ENCODE assay signal across 9 mouse cellular contexts in genomic region chr17:63803599-63803998, GRCm38 (mm10). TPM values are rescaled to one million over a fixed set of nuclear protein-coding genes. Genes with fewer than 3 reads are reported as not detected.
A peak's percentile ranks its signal among the peaks of the same experiment; 100 is the strongest.
DNase-seq lines count a peak whose midpoint lies in the region; TF ChIP-seq lines count a peak whose summit lies in the region.
"Had no signal": no experiment of that assay in that cellular context is flagged by ENCODE, and none has a peak within 500 bp of the region (broad histone marks: within the 10 kb centered on the region; RNA-seq: fewer than 3 reads in every experiment).

No protein-coding gene starts in this region.

- 32% methylated on average over 11 of the region's 11 CpGs for WGBS in thymus, adult 2 months
- WGBS in small intestine, adult 2 months, result 33% methylated on average over 11 of the region's 11 CpGs

- no peaks in the 10 kb centered on the region for H3K27me3 ChIP-seq in thymus, adult 2 months (ENCODE audit: control insufficient read depth, insufficient read depth, low read length)
- no peaks in the 10 kb centered on the region for H3K27me3 ChIP-seq in small intestine, adult 2 months (ENCODE audit: control insufficient read depth, insufficient read depth, low read length)
- H3K27me3 ChIP-seq: heart, embryonic 15.5 days had no signal

- peak; percentile 36 for DNase-seq in thymus, adult 2 months
- no peak for DNase-seq in thymus, adult 18-20 months
- peak; percentile 45 for DNase-seq in cerebellum, adult 11-12 months
- DNase-seq in gastrocnemius, adult 2 months, result peak; percentile 75
- peak; percentile 68 to 87 for DNase-seq in layer of hippocampus, adult 18-20 months (ENCODE audit: low spot score in 2 of 2)
- peak; percentile 79 for DNase-seq in lung, postnatal 10 days
- DNase-seq in T-cell, adult 2 months (ENCODE audit: low spot score), result no peak

- H3K36me3 ChIP-seq in thymus, adult 2 months (ENCODE audit: control insufficient read depth, insufficient read depth, low read length), result no peaks in the 10 kb centered on the region
- no peaks in the 10 kb centered on the region for H3K36me3 ChIP-seq in small intestine, adult 2 months (ENCODE audit: control insufficient read depth, insufficient read depth, low read length)
- H3K36me3 ChIP-seq: heart, embryonic 15.5 days had no signal

- intact Hi-C loops in gastrocnemius, adult 2 months (cut with DNase I), result loop anchor here (5.0 kb wide), 1 partner anchor 579 kb away; no protein-coding TSS in a partner anchor

- H3K4me3 ChIP-seq in thymus, adult 2 months (ENCODE audit: control insufficient read depth, insufficient read depth, low read length), result no peak overlapping the region
- H3K4me3 ChIP-seq in gastrocnemius, adult 2 months, result no peak overlapping the region
- no peak overlapping the region for H3K4me3 ChIP-seq in small intestine, adult 2 months (ENCODE audit: low read depth, low read length)
- H3K4me3 ChIP-seq: heart, embryonic 15.5 days had no signal

- no peak for TF ChIP-seq CTCF in thymus, adult 2 months (IDR thresholded peaks at IDR 0.05; ENCODE audit: borderline replicate concordance, control insufficient read depth, extremely low read depth, insufficient read depth, low read length, poor library complexity)
- TF ChIP-seq CTCF in gastrocnemius, adult 2 months (IDR thresholded peaks at IDR 0.05), result peak; percentile 92
- TF ChIP-seq CTCF in small intestine, adult 2 months (IDR thresholded peaks at IDR 0.05; ENCODE audit: extremely low read depth, insufficient read length, insufficient replicate concordance, low read depth, low read length), result peak; percentile 71; the same call in 1 of the 2 replicates

- H3K27ac ChIP-seq in thymus, adult 2 months (ENCODE audit: control insufficient read depth, insufficient read depth, low read length), result no peak overlapping the region
- H3K27ac ChIP-seq in gastrocnemius, adult 2 months, result no peak overlapping the region
- H3K27ac ChIP-seq in small intestine, adult 2 months (ENCODE audit: insufficient read depth, low read depth, low read length), result no peak overlapping the region
- H3K27ac ChIP-seq: heart, embryonic 15.5 days had no signal

- H3K4me1 ChIP-seq in thymus, adult 2 months (replicated peaks; ENCODE audit: control insufficient read depth, insufficient read depth, low read length), result no peaks in the 10 kb centered on the region
- H3K4me1 ChIP-seq in small intestine, adult 2 months (ENCODE audit: control insufficient read depth, insufficient read depth, insufficient read length, low read length), result no peaks in the 10 kb centered on the region
- H3K4me1 ChIP-seq: heart, embryonic 15.5 days had no signal

- no peak for TF ChIP-seq POLR2A in thymus, adult 2 months (IDR thresholded peaks at IDR 0.05; ENCODE audit: control insufficient read depth, extremely low read depth, insufficient read depth, low read length, poor library complexity)
- TF ChIP-seq POLR2A in small intestine, adult 2 months (IDR thresholded peaks at IDR 0.05; ENCODE audit: low read depth, low read length), result no peak

RNA-seq across cellular contexts. Expression of gene Fer, which starts 59.3 kb away (rescaled TPM):
- polyA plus RNA-seq in thymus, adult 2 months (2012; rRNA removed), result 0.68 and 0.69 TPM in 2 replicates
- 10 to 100 TPM; 11.2 to 12.8 TPM for total RNA-seq in gastrocnemius, adult 2 months (2021)
- 10 to 100 TPM; 33.5 to 35.4 TPM for total RNA-seq in layer of hippocampus, adult 18-20 months (2021)
- polyA plus RNA-seq in small intestine, adult 2 months (2012; rRNA removed), result 0.60 and 0.63 TPM in 2 replicates

RNA-seq across cellular contexts. Expression of gene A930002H24Rik, which starts 60.0 kb away (rescaled TPM):
- polyA plus RNA-seq in thymus, adult 2 months (2012; rRNA removed), result not detected in 2 replicates
- total RNA-seq in gastrocnemius, adult 2 months (2021), result not detected
- not detected for total RNA-seq in layer of hippocampus, adult 18-20 months (2021)
- polyA plus RNA-seq in small intestine, adult 2 months (2012; rRNA removed), result not detected in 2 replicates

Comparison
In these comparisons a context has a peak if more than half of its experiments do, and no peak if none do; other contexts are left out.
1. DNase-seq: peak in thymus, adult 2 months (single experiment), cerebellum, adult 11-12 months (single experiment), gastrocnemius, adult 2 months (single experiment), layer of hippocampus, adult 18-20 months (2 of 2) and lung, postnatal 10 days (single experiment); none in thymus, adult 18-20 months (0 of 2) and T-cell, adult 2 months (single experiment).